Mouse (Mus musculus) spleen, adult 2 months (tissue): Measurements from ENCODE around the gene Slc35f1. TPM values are rescaled to one million over a fixed set of nuclear protein-coding genes. Genes with fewer than 3 reads are reported as not detected.
"Not testable (repeated sequence)": the region's sequence is repeated elsewhere in the genome, so short reads cannot be mapped to it uniquely, and the experiment has no call there.

ENCODE experiments used
- DNase-seq, 2 experiments: peaks; one replicate each; pipeline versions ENCODE4 v3.0.0 to v3.0.0-alpha.2; 2012 to 2021; ENCODE audit warnings: low spot score in 2 of 2, low read depth in 1 of 2
- H3K27ac ChIP-seq: fragments of 200-500 bp; 2 replicates; pipeline ENCODE4 v1.5.1; 2012; ENCODE audit warnings: low read length, inconsistent platforms; ENCODE audit not compliant: insufficient read depth
- H3K27me3 ChIP-seq: fragments of 200-500 bp; 2 replicates; pipeline ENCODE4 v1.6.1; 2012; ENCODE audit warnings: mild to moderate bottlenecking, moderate library complexity, low read length, inconsistent platforms; ENCODE audit not compliant: control insufficient read depth, insufficient read depth
- H3K36me3 ChIP-seq: fragments of 200-500 bp; 2 replicates; pipeline ENCODE4 v1.6.1; 2012; ENCODE audit warnings: mild to moderate bottlenecking, low read length, inconsistent platforms; ENCODE audit not compliant: control insufficient read depth, insufficient read depth
- H3K4me1 ChIP-seq: fragments of 200-500 bp; 2 replicates; pipeline ENCODE4 v1.6.1; 2011; ENCODE audit warnings: inconsistent platforms; ENCODE audit not compliant: control insufficient read depth, insufficient read depth, insufficient read length
- H3K4me3 ChIP-seq: fragments of 200-500 bp; 2 replicates; pipeline ENCODE4 v1.5.1; 2011; ENCODE audit warnings: mild to moderate bottlenecking, inconsistent platforms; ENCODE audit not compliant: insufficient read depth, insufficient read length; ENCODE audit errors: extremely low read depth
- CTCF ChIP-seq: fragments of 200-500 bp; IDR thresholded peaks from 2 replicates; pipeline ENCODE4 v1.5.1; 2011; ENCODE audit warnings: mild to moderate bottlenecking, inconsistent platforms; ENCODE audit not compliant: insufficient read depth, insufficient read length, insufficient replicate concordance; ENCODE audit errors: extremely low read depth
- POLR2A ChIP-seq: fragments of 200-500 bp; IDR thresholded peaks from 2 replicates; pipeline ENCODE4 v1.6.1; 2011; ENCODE audit warnings: low read depth, low read length, inconsistent platforms
- WGBS: fragments of 180-500 bp; shearing (Covaris S2); methylation state at CpG from one replicate; pipeline ENCODE4 v1.1.7; 2018; 5-methylcytosine and 5-hydroxymethylcytosine counted together
- polyA plus RNA-seq: library from polyadenylated mRNA; depleted of rRNA; stranded (reverse); fragments of >200 nt; gene quantifications from 2 replicates; pipeline ENCODE4 v1.2.3, GENCODE M21; 2012

Gene Slc35f1
- polyA plus RNA-seq, 1 experiment: 0.11 TPM

DNA sequence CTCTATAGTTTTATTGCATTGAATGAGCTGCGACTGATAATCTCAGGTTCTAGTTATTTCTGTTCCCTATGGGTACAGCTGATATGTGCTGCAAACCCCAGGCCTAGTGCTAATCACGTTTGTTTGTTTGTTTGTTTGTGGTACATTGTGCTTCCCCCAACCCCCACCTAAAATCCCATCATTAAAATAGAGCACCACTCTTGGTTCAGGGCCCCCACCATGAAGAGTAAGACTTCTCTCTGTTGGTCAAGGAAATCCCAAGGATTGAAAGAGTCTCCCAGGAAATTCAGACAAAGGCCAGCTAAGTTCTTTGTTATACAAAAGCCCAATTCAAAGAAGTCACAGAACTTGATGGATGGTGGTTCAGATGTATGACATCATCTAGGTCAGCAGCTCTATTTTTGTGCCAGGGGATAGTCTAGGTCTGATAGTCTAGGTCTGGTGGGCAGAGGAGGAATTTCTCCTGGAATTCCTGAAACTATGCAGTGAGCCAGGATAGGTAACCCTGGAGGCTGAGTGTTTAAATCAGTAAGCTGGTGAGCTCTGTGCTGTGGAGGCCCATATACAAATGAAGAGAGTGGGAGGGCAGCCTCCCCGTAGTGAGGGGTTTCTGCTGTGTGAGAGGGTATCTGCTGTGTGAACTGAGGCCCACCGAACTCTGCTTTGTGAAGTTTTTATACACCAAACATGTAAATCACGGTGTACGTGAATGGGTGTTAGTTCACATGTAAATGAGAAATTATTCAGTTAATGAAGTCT lies 187.1 kb downstream of the Slc35f1 start:
- no peak overlapping the region for H3K4me3 ChIP-seq
- TF ChIP-seq CTCF: no peak
- TF ChIP-seq POLR2A: no peak
- H3K4me1 ChIP-seq: no peaks in the 10 kb centered on the region
- H3K36me3 ChIP-seq: no peaks in the 10 kb centered on the region
- H3K27me3 ChIP-seq: no peaks in the 10 kb centered on the region
- no peak overlapping the region for H3K27ac ChIP-seq
- DNase-seq: no peak
- WGBS: 75% methylated on average over 6 of the region's 6 CpGs

DNA sequence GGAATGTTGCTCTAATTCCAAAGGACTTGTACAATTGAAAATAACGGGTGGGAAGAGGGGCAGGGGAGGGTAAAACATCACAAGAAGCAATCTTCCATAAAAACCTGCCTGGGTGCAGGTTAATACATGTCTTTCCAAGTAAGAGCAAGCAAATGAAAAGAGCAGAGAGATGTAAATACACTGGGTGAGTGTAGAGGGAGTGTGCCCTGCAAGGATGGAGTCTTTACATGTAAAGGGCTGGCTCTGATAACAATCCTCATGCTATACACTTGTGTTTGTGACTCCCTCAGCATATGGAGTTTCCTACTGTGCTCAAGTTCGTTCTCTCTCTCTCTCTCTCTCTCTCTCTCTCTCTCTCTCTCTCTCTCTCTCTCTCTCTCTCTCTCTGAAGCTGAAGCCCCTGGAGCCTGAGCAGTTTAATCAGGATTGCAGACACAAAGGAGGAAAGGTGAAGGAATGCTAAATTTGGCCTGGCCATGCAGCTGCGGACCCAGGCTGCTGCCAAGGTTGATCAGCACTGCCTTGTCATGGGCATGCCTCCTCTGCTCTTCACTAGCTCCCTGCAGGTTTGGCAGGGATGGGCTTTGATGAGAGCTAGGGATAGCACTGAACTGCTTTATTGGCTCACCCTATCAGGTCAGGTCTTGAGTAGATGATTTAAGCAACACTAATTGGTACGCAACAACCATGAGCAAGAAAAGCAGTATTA lies 187.9 kb downstream of the Slc35f1 start:
- TF ChIP-seq CTCF: no peak
- TF ChIP-seq POLR2A: no peak
- 69% methylated on average over 4 of the region's 4 CpGs for WGBS
- no peak overlapping the region for H3K27ac ChIP-seq
- no peak for DNase-seq
- H3K27me3 ChIP-seq: no peaks in the 10 kb centered on the region
- no peaks in the 10 kb centered on the region for H3K36me3 ChIP-seq
- H3K4me3 ChIP-seq: no peak overlapping the region
- no peaks in the 10 kb centered on the region for H3K4me1 ChIP-seq

DNA sequence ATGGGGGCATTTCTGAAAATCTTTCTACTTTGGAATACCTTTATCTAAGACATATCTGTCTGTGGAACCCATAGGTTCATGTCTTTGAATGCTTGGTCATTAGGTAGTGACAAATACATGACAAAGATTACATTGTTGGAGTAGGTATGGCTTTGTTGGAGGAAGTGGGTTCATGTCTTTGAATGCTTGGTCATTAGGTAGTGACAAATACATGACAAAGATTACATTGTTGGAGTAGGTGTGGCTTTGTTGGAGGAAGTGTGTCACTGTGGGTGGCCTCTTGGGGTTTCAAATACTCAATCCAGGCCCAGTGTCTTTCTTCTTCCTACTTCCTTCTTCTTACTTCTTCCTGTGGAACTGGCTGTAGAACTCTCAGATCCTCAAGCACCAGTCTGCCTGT lies 206.4 kb downstream of the Slc35f1 start:
- H3K4me3 ChIP-seq, DNase-seq, H3K27ac ChIP-seq, H3K4me1 ChIP-seq, H3K36me3 ChIP-seq, H3K27me3 ChIP-seq: not testable (repeated sequence)

GRCm38 (mm10) chr10:52904914-52905313 lies 214.6 kb downstream of the Slc35f1 start:
- Histone ChIP-seq H3K4me3 (no peak overlapping the region), H3K27me3 (no peaks in the 10 kb centered on the region), H3K27ac (no peak overlapping the region), H3K4me1 (no peaks in the 10 kb centered on the region), H3K36me3 (no peaks in the 10 kb centered on the region)
- 86% methylated on average over 2 of the region's 2 CpGs for WGBS
- DNase-seq: no peak
- TF ChIP-seq CTCF (no peak), POLR2A (no peak)

DNA sequence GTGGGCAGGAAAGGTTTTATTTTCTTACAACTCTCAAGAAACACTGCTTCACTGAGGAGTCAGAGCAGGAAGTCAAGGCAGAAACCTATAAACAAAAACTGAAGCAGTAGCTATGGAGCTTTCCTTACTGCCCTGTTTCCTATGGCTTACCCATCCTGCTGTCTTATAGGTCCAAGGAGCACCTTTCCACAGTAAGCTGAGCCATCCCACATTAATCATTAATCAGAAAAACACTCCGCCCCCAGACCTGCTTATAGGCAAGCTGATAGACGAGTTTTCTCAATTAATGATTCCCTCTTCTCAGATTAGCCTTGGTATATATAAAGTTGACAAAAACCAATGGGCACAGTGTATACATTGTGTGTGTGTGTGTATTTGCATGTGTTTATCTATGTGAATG lies 221.4 kb downstream of the Slc35f1 start:
- H3K4me1 ChIP-seq: no peaks in the 10 kb centered on the region
- no peak for TF ChIP-seq POLR2A
- TF ChIP-seq CTCF: no peak
- H3K4me3 ChIP-seq: no peak overlapping the region
- no peak for DNase-seq
- H3K27me3 ChIP-seq: no peaks in the 10 kb centered on the region
- 81% methylated on average over 2 of the region's 2 CpGs for WGBS
- H3K36me3 ChIP-seq: no peaks in the 10 kb centered on the region
- H3K27ac ChIP-seq: no peak overlapping the region

GRCm38 (mm10) chr10:52918715-52919114 lies 228.4 kb downstream of the Slc35f1 start:
- DNase-seq: no peak
- no peaks in the 10 kb centered on the region for H3K27me3 ChIP-seq
- 90% methylated on average over 5 of the region's 5 CpGs for WGBS
- no peaks in the 10 kb centered on the region for H3K4me1 ChIP-seq
- no peaks in the 10 kb centered on the region for H3K36me3 ChIP-seq
- TF ChIP-seq POLR2A (no peak), CTCF (no peak)
- H3K4me3 ChIP-seq: no peak overlapping the region
- no peak overlapping the region for H3K27ac ChIP-seq

- 85% methylated on average over 8 of the region's 8 CpGs for WGBS
Observed at GRCm38 (mm10) chr10:52923143-52923542, 232.8 kb downstream of the Slc35f1 start.

More at GRCm38 (mm10) chr10:52923143-52923542, 232.8 kb downstream of the Slc35f1 start:
- TF ChIP-seq POLR2A: no peak
- TF ChIP-seq CTCF: no peak
- Histone ChIP-seq H3K4me3 (no peak overlapping the region), H3K36me3 (no peaks in the 10 kb centered on the region), H3K27me3 (no peaks in the 10 kb centered on the region), H3K27ac (no peak overlapping the region), H3K4me1 (no peaks in the 10 kb centered on the region)
- no peak for DNase-seq
